Mouse (Mus musculus): Measurements from ENCODE around the gene Ndufb10. TPM values are rescaled to one million over a fixed set of nuclear protein-coding genes. Genes with fewer than 3 reads are reported as not detected.

Ndufb10 gene
- polyA plus RNA-seq, 1 experiment from 2014 or later: 233 TPM

DNA sequence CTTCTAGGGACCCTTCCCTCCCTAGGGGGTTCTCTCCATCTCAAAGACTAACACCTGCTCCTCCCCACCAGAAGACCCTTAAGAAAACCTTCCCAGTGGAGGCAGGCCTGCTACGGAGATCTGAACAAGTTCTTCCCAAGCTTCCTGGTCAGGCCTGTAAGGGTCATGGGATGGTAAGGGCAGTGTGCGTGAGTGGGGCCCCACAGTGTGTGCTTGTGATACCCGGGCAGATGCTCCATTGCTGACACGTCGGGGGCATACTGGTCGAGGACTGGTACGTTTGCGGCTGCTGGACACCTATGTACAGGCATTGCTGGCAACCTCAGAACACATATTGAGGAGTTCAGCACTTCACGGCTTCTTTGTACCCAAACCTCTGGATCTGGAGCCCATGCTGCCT is 25.6 kb downstream of the Ndufb10 start:
- Histone ChIP-seq H3K4me3 (replicated peaks; ENCODE audit: low read length) (no peak overlapping the region), H3K4me2 (ENCODE audit: low read length) (no peak overlapping the region), H3K4me1 (replicated peaks; ENCODE audit: control insufficient read depth, insufficient read depth, low read length) (peaks cover 15% of the 10 kb centered on the region), H3K9ac (replicated peaks; ENCODE audit: low read depth, low read length) (no peak overlapping the region), H3K9me3 (ENCODE audit: control insufficient read depth, low read length) (no peaks in the 10 kb centered on the region), H3K27me3 (replicated peaks; ENCODE audit: control insufficient read depth, insufficient read depth, low read length) (no peaks in the 10 kb centered on the region), H3K27ac (ENCODE audit: low read length) (no peak overlapping the region), H3K36me3 (ENCODE audit: control insufficient read depth, insufficient read depth) (peaks cover 17% of the 10 kb centered on the region)
- WGBS: 74% methylated on average over 9 of the region's 9 CpGs
- no peak for ATAC-seq

DNA sequence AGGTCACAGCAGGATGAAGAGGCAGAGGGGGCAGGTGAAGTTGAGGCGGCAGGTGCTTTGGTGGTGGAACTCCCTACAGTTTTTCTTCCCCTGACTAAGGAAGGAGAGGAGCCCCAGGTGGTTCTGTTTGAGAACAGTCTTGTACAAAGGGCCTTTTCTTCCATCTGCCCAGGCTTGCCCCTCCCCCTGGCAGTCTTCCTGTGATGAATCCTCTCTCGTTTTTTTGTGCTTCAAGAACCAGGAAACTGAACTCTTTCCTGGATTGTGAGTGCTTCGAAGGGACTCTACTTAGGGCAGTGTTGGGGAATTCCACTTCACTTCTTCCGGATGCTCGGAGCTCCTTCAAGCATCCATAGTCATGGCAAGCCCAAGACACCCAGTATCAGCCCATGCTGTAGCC is 26.3 kb downstream of the Ndufb10 start:
- H3K9ac ChIP-seq (replicated peaks; ENCODE audit: low read depth, low read length): no peak overlapping the region
- WGBS: 12% methylated on average over 5 of the region's 5 CpGs
- H3K4me1 ChIP-seq (replicated peaks; ENCODE audit: control insufficient read depth, insufficient read depth, low read length): peaks cover 15% of the 10 kb centered on the region
- no peak overlapping the region for H3K27ac ChIP-seq (ENCODE audit: low read length)
- ATAC-seq: no peak
- H3K4me3 ChIP-seq (replicated peaks; ENCODE audit: low read length): no peak overlapping the region
- no peak overlapping the region for H3K4me2 ChIP-seq (ENCODE audit: low read length)
- H3K27me3 ChIP-seq (replicated peaks; ENCODE audit: control insufficient read depth, insufficient read depth, low read length): no peaks in the 10 kb centered on the region
- H3K36me3 ChIP-seq (ENCODE audit: control insufficient read depth, insufficient read depth): peaks cover 17% of the 10 kb centered on the region
- no peaks in the 10 kb centered on the region for H3K9me3 ChIP-seq (ENCODE audit: control insufficient read depth, low read length)

GRCm38 (mm10) chr17:24696011-24696697 is 28.1 kb downstream of the Ndufb10 start, which contains the start of the genes Gfer and Noxo1:
Gene Gfer, minus strand, starts transcription at chr17:24696156.
Gene Noxo1, plus strand, starts transcription at chr17:24696234.
- under 1% methylated on average over 74 of the region's 76 CpGs for WGBS
- peak; percentile 91 for ATAC-seq
- H3K9me3 ChIP-seq (ENCODE audit: control insufficient read depth, low read length): no peaks in the 10 kb centered on the region
- peak within 1 kb of the TSS; percentile 70 for H3K4me2 ChIP-seq (ENCODE audit: low read length)
- H3K4me3 ChIP-seq (replicated peaks; ENCODE audit: low read length): peak within 1 kb of the TSS; percentile 79
- no peaks in the 10 kb centered on the region for H3K27me3 ChIP-seq (replicated peaks; ENCODE audit: control insufficient read depth, insufficient read depth, low read length)
- peak within 1 kb of the TSS; percentile 90 for H3K27ac ChIP-seq (ENCODE audit: low read length)
- peaks cover 5% of the 10 kb centered on the region for H3K36me3 ChIP-seq (ENCODE audit: control insufficient read depth, insufficient read depth)
- H3K9ac ChIP-seq (replicated peaks; ENCODE audit: low read depth, low read length): peak within 1 kb of the TSS; percentile 87
- H3K4me1 ChIP-seq (replicated peaks; ENCODE audit: control insufficient read depth, insufficient read depth, low read length): peaks cover 15% of the 10 kb centered on the region

- WGBS: 6% methylated on average over 51 of the region's 51 CpGs
- Histone ChIP-seq H3K9ac (replicated peaks; ENCODE audit: low read depth, low read length) (peak overlapping the region; percentile 87), H3K27me3 (replicated peaks; ENCODE audit: control insufficient read depth, insufficient read depth, low read length) (no peaks in the 10 kb centered on the region), H3K4me2 (ENCODE audit: low read length) (peak overlapping the region; percentile 70), H3K36me3 (ENCODE audit: control insufficient read depth, insufficient read depth) (no peaks in the 10 kb centered on the region; the same call in none of the 2 replicates), H3K27ac (ENCODE audit: low read length) (peak overlapping the region; percentile 90), H3K4me3 (replicated peaks; ENCODE audit: low read length) (peak overlapping the region; percentile 79), H3K9me3 (ENCODE audit: control insufficient read depth, low read length) (no peaks in the 10 kb centered on the region), H3K4me1 (replicated peaks; ENCODE audit: control insufficient read depth, insufficient read depth, low read length) (peaks cover 19% of the 10 kb centered on the region)
- peak; percentile 43 for ATAC-seq
Observed at GRCm38 (mm10) chr17:24695326-24696010, 28.8 kb downstream of the Ndufb10 start.

GRCm38 (mm10) chr17:24692385-24692784 is 31.9 kb downstream of the Ndufb10 start:
- Histone ChIP-seq H3K4me2 (ENCODE audit: low read length) (no peak overlapping the region), H3K27ac (ENCODE audit: low read length) (no peak overlapping the region), H3K4me1 (replicated peaks; ENCODE audit: control insufficient read depth, insufficient read depth, low read length) (peaks cover 39% of the 10 kb centered on the region), H3K9me3 (ENCODE audit: control insufficient read depth, low read length) (no peaks in the 10 kb centered on the region), H3K4me3 (replicated peaks; ENCODE audit: low read length) (no peak overlapping the region), H3K36me3 (ENCODE audit: control insufficient read depth, insufficient read depth) (no peaks in the 10 kb centered on the region), H3K27me3 (replicated peaks; ENCODE audit: control insufficient read depth, insufficient read depth, low read length) (peaks cover 14% of the 10 kb centered on the region), H3K9ac (replicated peaks; ENCODE audit: low read depth, low read length) (no peak overlapping the region)
- 88% methylated on average over 5 of the region's 5 CpGs for WGBS
- no peak for ATAC-seq

- no peaks in the 10 kb centered on the region for H3K36me3 ChIP-seq (ENCODE audit: control insufficient read depth, insufficient read depth)
- H3K27ac ChIP-seq (ENCODE audit: low read length): peak within 1 kb of the TSS; percentile 78
- peak within 1 kb of the TSS; percentile 90 for H3K4me3 ChIP-seq (replicated peaks; ENCODE audit: low read length)
- ATAC-seq: peak; percentile 70
- no peaks in the 10 kb centered on the region for H3K9me3 ChIP-seq (ENCODE audit: control insufficient read depth, low read length)
- WGBS: under 1% methylated on average over 52 of the region's 55 CpGs
- peaks cover 14% of the 10 kb centered on the region for H3K27me3 ChIP-seq (replicated peaks; ENCODE audit: control insufficient read depth, insufficient read depth, low read length)
- H3K4me2 ChIP-seq (ENCODE audit: low read length): peak within 1 kb of the TSS; percentile 68
- H3K9ac ChIP-seq (replicated peaks; ENCODE audit: low read depth, low read length): peak within 1 kb of the TSS; percentile 98
- peaks cover 28% of the 10 kb centered on the region for H3K4me1 ChIP-seq (replicated peaks; ENCODE audit: control insufficient read depth, insufficient read depth, low read length)
Observed at GRCm38 (mm10) chr17:24689251-24690081, 34.8 kb downstream of the Ndufb10 start, which contains the start of gene Syngr3. Gene Syngr3, minus strand, starts transcription at chr17:24689955.

- no peak for ATAC-seq
- Histone ChIP-seq H3K9ac (replicated peaks; ENCODE audit: low read depth, low read length) (peak overlapping the region; percentile 42), H3K4me2 (ENCODE audit: low read length) (peak overlapping the region; percentile 63), H3K4me1 (replicated peaks; ENCODE audit: control insufficient read depth, insufficient read depth, low read length) (peaks cover 28% of the 10 kb centered on the region), H3K27me3 (replicated peaks; ENCODE audit: control insufficient read depth, insufficient read depth, low read length) (peaks cover 14% of the 10 kb centered on the region), H3K36me3 (ENCODE audit: control insufficient read depth, insufficient read depth) (no peaks in the 10 kb centered on the region), H3K4me3 (replicated peaks; ENCODE audit: low read length) (peak overlapping the region; percentile 38), H3K27ac (ENCODE audit: low read length) (no peak overlapping the region), H3K9me3 (ENCODE audit: control insufficient read depth, low read length) (no peaks in the 10 kb centered on the region)
- WGBS: 19% methylated on average over 23 of the region's 23 CpGs
Observed at GRCm38 (mm10) chr17:24687599-24687998, 36.7 kb downstream of the Ndufb10 start.

DNA sequence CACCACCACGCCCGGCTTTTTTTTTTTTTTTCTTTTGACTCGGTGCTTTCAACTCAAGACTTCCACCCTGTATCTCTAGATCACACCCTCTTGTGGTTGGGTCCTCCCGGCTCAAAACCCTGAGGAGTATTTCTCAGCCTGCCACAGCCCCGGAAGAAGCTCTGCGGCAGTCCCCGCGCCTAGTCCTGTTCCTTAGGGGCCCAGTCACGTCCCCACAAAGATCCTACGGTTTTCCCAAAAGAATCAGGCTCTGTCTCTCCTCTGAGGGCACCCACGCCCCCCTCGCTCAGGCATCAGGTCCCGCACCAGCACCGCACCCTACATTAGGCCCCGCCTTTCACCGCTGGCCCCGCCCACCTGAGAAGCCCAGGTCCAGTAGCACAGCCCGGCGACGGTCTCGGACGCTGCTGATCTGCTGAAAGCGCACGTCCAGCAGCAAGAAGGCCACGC is 37.1 kb downstream of the Ndufb10 start:
- 2% methylated on average over 24 of the region's 25 CpGs for WGBS
- H3K27me3 ChIP-seq (replicated peaks; ENCODE audit: control insufficient read depth, insufficient read depth, low read length): peaks cover 14% of the 10 kb centered on the region
- ATAC-seq: no peak

GRCm38 (mm10) chr17:24686514-24686913 is 37.8 kb downstream of the Ndufb10 start:
- Histone ChIP-seq H3K4me2 (ENCODE audit: low read length) (no peak overlapping the region), H3K27ac (ENCODE audit: low read length) (no peak overlapping the region), H3K9ac (replicated peaks; ENCODE audit: low read depth, low read length) (no peak overlapping the region), H3K36me3 (ENCODE audit: control insufficient read depth, insufficient read depth) (peaks cover 2% of the 10 kb centered on the region; the same call in 1 of the 2 replicates), H3K4me1 (replicated peaks; ENCODE audit: control insufficient read depth, insufficient read depth, low read length) (peaks cover 28% of the 10 kb centered on the region), H3K9me3 (ENCODE audit: control insufficient read depth, low read length) (no peaks in the 10 kb centered on the region), H3K27me3 (replicated peaks; ENCODE audit: control insufficient read depth, insufficient read depth, low read length) (peaks cover 14% of the 10 kb centered on the region), H3K4me3 (replicated peaks; ENCODE audit: low read length) (no peak overlapping the region)
- WGBS: 37% methylated on average over 16 of the region's 16 CpGs
- ATAC-seq: no peak

More for the DNA sequence above, 37.1 kb downstream of the Ndufb10 start:
- peak overlapping the region; percentile 42 for H3K9ac ChIP-seq (replicated peaks; ENCODE audit: low read depth, low read length)
- peak overlapping the region; percentile 63 for H3K4me2 ChIP-seq (ENCODE audit: low read length)
- H3K4me1 ChIP-seq (replicated peaks; ENCODE audit: control insufficient read depth, insufficient read depth, low read length): peaks cover 28% of the 10 kb centered on the region
- no peaks in the 10 kb centered on the region for H3K9me3 ChIP-seq (ENCODE audit: control insufficient read depth, low read length)
- H3K27ac ChIP-seq (ENCODE audit: low read length): no peak overlapping the region
- peak overlapping the region; percentile 38 for H3K4me3 ChIP-seq (replicated peaks; ENCODE audit: low read length)
- H3K36me3 ChIP-seq (ENCODE audit: control insufficient read depth, insufficient read depth): no peaks in the 10 kb centered on the region
